Mouse (Mus musculus): ENCODE data around the gene Gm12216.
A peak's percentile ranks its signal among the peaks of the same experiment; 100 is the strongest.
"Not testable (repeated sequence)": the region's sequence is repeated elsewhere in the genome, so short reads cannot be mapped to it uniquely, and the experiment has no call there.

The Gm12216 gene

GRCm38 (mm10) chr11:53769760-53770124 is 89.3 kb downstream of the Gm12216 start, which contains the start of gene Irf1:
Gene Irf1, plus strand, starts transcription at chr11:53770014.
- DNase-seq = peak; percentile 74 to 77

- DNase-seq = no peak
Observed at GRCm38 (mm10) chr11:53769185-53769576, 89.9 kb downstream of the Gm12216 start.

- no peak for DNase-seq
Observed at GRCm38 (mm10) chr11:53768422-53769184, 90.5 kb downstream of the Gm12216 start.

GRCm38 (mm10) chr11:53764581-53764980 is 94.5 kb downstream of the Gm12216 start:
- no peak for DNase-seq

- DNase-seq = peak; percentile 69 to 84
Observed at GRCm38 (mm10) chr11:53763496-53764140, 95.4 kb downstream of the Gm12216 start.

- peak; percentile 47 to 70 for DNase-seq
Observed at GRCm38 (mm10) chr11:53762827-53763495, 96.1 kb downstream of the Gm12216 start.

- DNase-seq = no peak
Observed at GRCm38 (mm10) chr11:53762426-53762825, 96.6 kb downstream of the Gm12216 start.

GRCm38 (mm10) chr11:53761822-53762221 is 97.2 kb downstream of the Gm12216 start:
- DNase-seq = peak; percentile 79 to 83

- DNase-seq = no peak
Observed at GRCm38 (mm10) chr11:53761284-53761683, 97.8 kb downstream of the Gm12216 start.

- peak; percentile 38 to 57 for DNase-seq
Observed at GRCm38 (mm10) chr11:53759545-53760406, 99.3 kb downstream of the Gm12216 start.

GRCm38 (mm10) chr11:53758791-53759351 is 100.2 kb downstream of the Gm12216 start:
- no peak for DNase-seq

- not testable (repeated sequence) for DNase-seq
Observed at GRCm38 (mm10) chr11:53758033-53758432, 101.0 kb downstream of the Gm12216 start.

GRCm38 (mm10) chr11:53757612-53758011 is 101.4 kb downstream of the Gm12216 start:
- DNase-seq = no peak

- DNase-seq = no peak
Observed at GRCm38 (mm10) chr11:53755011-53755595, 104.0 kb downstream of the Gm12216 start.

- no peak for DNase-seq
Observed at GRCm38 (mm10) chr11:53749716-53750352, 109.2 kb downstream of the Gm12216 start.

- no peak for DNase-seq
Observed at GRCm38 (mm10) chr11:53749306-53749705, 109.8 kb downstream of the Gm12216 start.

GRCm38 (mm10) chr11:53748614-53749013 is 110.4 kb downstream of the Gm12216 start:
- DNase-seq = no peak

- no peak for DNase-seq
Observed at GRCm38 (mm10) chr11:53747985-53748384, 111.1 kb downstream of the Gm12216 start.

GRCm38 (mm10) chr11:53745260-53745659 is 113.8 kb downstream of the Gm12216 start:
- no peak for DNase-seq

GRCm38 (mm10) chr11:53742353-53742752 is 116.7 kb downstream of the Gm12216 start:
- DNase-seq = no peak

- DNase-seq = peak; percentile 68
Observed at GRCm38 (mm10) chr11:53737573-53737946, 121.5 kb downstream of the Gm12216 start.
